Mouse (Mus musculus) heart, postnatal 0 days (tissue): ENCODE data around the gene Slc10a6. TPM values are rescaled to one million over a fixed set of nuclear protein-coding genes. Genes with fewer than 3 reads are reported as not detected.

ENCODE experiments used
- ATAC-seq: fragments of 200-750 bp; cut with Nextera tagmentation; 2 replicates; pipeline ENCODE4 v1.8.0; 2017; ENCODE audit warnings: low read depth, moderate number of reproducible peaks, moderate library complexity; ENCODE audit not compliant: insufficient read depth
- DNase-seq: peaks from one replicate; pipeline ENCODE4 v3.0.0-alpha.2; 2016; ENCODE audit warnings: low spot score
- H3K27ac ChIP-seq: fragments of 300-500 bp; sonication (generic); 2 replicates; pipeline ENCODE4 v1.5.1; 2014; ENCODE audit warnings: low read depth, mild to moderate bottlenecking
- H3K27me3 ChIP-seq: fragments of 300-500 bp; sonication (generic); 2 replicates; pipeline ENCODE4 v1.6.1; 2014; ENCODE audit warnings: low read length, mixed read lengths; ENCODE audit not compliant: control insufficient read depth, insufficient read depth
- H3K36me3 ChIP-seq: fragments of 300-500 bp; sonication (generic); replicated peaks from 2 replicates; pipeline ENCODE4 v1.6.1; 2014; ENCODE audit warnings: low read length, mixed read lengths; ENCODE audit not compliant: control insufficient read depth, insufficient read depth
- H3K4me1 ChIP-seq: fragments of 300-500 bp; sonication (generic); 2 replicates; pipeline ENCODE4 v1.6.1; 2014; ENCODE audit warnings: antibody characterized with exemption; ENCODE audit not compliant: control insufficient read depth, insufficient read depth
- H3K4me2 ChIP-seq: fragments of 300-500 bp; sonication (generic); 2 replicates; pipeline ENCODE4 v1.6.1; 2014; ENCODE audit warnings: low read depth, mild to moderate bottlenecking, low read length, moderate library complexity
- H3K4me3 ChIP-seq: fragments of 300-500 bp; sonication (generic); 2 replicates; pipeline ENCODE4 v1.5.1; 2014; ENCODE audit warnings: low read depth, low read length
- H3K9ac ChIP-seq: fragments of 300-500 bp; sonication (generic); replicated peaks from 2 replicates; pipeline ENCODE4 v1.6.1; 2014; ENCODE audit warnings: low read depth, low read length, mixed read lengths
- H3K9me3 ChIP-seq: fragments of 300-500 bp; sonication (generic); replicated peaks from 2 replicates; pipeline ENCODE4 v1.6.1; 2016; ENCODE audit warnings: low read length; ENCODE audit not compliant: control insufficient read depth
- CTCF ChIP-seq: IDR thresholded peaks from 2 replicates; pipeline ENCODE4 v1.5.1; 2016; ENCODE audit warnings: antibody characterized with exemption, control low read depth, low read depth
- EP300 ChIP-seq: IDR thresholded peaks from 2 replicates; pipeline ENCODE4 v1.6.1; 2016; ENCODE audit warnings: antibody characterized with exemption, low read depth
- WGBS: fragments of 180-500 bp; shearing (Covaris S2); extraction: QIAGEN DNeasy Blood & Tissue Kit; methylation state at CpG from one replicate; pipeline ENCODE4 v1.1.7; 2014; 5-methylcytosine and 5-hydroxymethylcytosine counted together
- polyA plus RNA-seq: library from polyadenylated mRNA; unstranded; fragments of >200 nt; fragmentation: Nextera tagmentation; extraction: Ambion mirVana; gene quantifications from 2 replicates; pipeline ENCODE4 v1.2.1, GENCODE M21; 2015
- total RNA-seq: library from RNA; depleted of rRNA; stranded (reverse); fragments of >200 nt; gene quantifications from 2 replicates; pipeline ENCODE4 v1.2.3, GENCODE M21; 2014; ENCODE audit warnings: low replicate concordance

Gene Slc10a6
- total and polyA plus RNA-seq, 2 experiments from 2014 or later = 1.7 to 9.6 TPM

GRCm38 (mm10) chr5:103610148-103610547 is 19.1 kb downstream of the Slc10a6 start:
- WGBS = 63% methylated on average over 5 of the region's 5 CpGs
- Histone ChIP-seq H3K27ac (no peak overlapping the region), H3K27me3 (no peaks in the 10 kb centered on the region), H3K4me2 (no peak overlapping the region), H3K36me3 (peaks cover 9% of the 10 kb centered on the region; the same call in 1 of the 2 replicates), H3K9me3 (no peaks in the 10 kb centered on the region), H3K4me3 (no peak overlapping the region), H3K4me1 (no peaks in the 10 kb centered on the region), H3K9ac (no peak overlapping the region)
- ATAC-seq (no peak), DNase-seq (no peak)
- TF ChIP-seq EP300 = no peak

- Histone ChIP-seq H3K36me3 (peaks cover 9% of the 10 kb centered on the region; the same call in 1 of the 2 replicates), H3K4me3 (no peak overlapping the region), H3K9me3 (no peaks in the 10 kb centered on the region), H3K27me3 (no peaks in the 10 kb centered on the region), H3K9ac (no peak overlapping the region), H3K4me2 (no peak overlapping the region), H3K27ac (no peak overlapping the region), H3K4me1 (no peaks in the 10 kb centered on the region)
- ATAC-seq (no peak), DNase-seq (no peak)
- TF ChIP-seq CTCF (no peak), EP300 (no peak)
- 85% methylated on average over 7 of the region's 7 CpGs for WGBS
These were observed 23.5 kb downstream of the Slc10a6 start for GRCm38 (mm10) chr5:103605707-103606106.

- H3K27me3 ChIP-seq = no peaks in the 10 kb centered on the region
- no peak for TF ChIP-seq CTCF
- TF ChIP-seq EP300 = no peak
- no peak overlapping the region for H3K4me2 ChIP-seq
- 69% methylated on average over 11 of the region's 11 CpGs for WGBS
- H3K36me3 ChIP-seq = peaks cover 9% of the 10 kb centered on the region; the same call in 1 of the 2 replicates
- no peak overlapping the region for H3K9ac ChIP-seq
- H3K9me3 ChIP-seq = no peaks in the 10 kb centered on the region
- no peak overlapping the region for H3K4me3 ChIP-seq
- DNase-seq (no peak), ATAC-seq (no peak)
- no peak overlapping the region for H3K27ac ChIP-seq
- H3K4me1 ChIP-seq = no peaks in the 10 kb centered on the region
These were observed 25.9 kb downstream of the Slc10a6 start for GRCm38 (mm10) chr5:103603115-103603893.

GRCm38 (mm10) chr5:103598881-103599280 is 30.3 kb downstream of the Slc10a6 start:
- Histone ChIP-seq H3K4me3 (no peak overlapping the region), H3K36me3 (no peaks in the 10 kb centered on the region), H3K9ac (no peak overlapping the region), H3K27me3 (no peaks in the 10 kb centered on the region), H3K9me3 (no peaks in the 10 kb centered on the region), H3K4me2 (no peak overlapping the region), H3K27ac (no peak overlapping the region), H3K4me1 (no peaks in the 10 kb centered on the region)
- 80% methylated on average over 5 of the region's 5 CpGs for WGBS
- DNase-seq (no peak), ATAC-seq (no peak)
- TF ChIP-seq EP300 = no peak
- TF ChIP-seq CTCF = no peak

GRCm38 (mm10) chr5:103598264-103598663 is 30.9 kb downstream of the Slc10a6 start:
- no peak overlapping the region for H3K27ac ChIP-seq
- 39% methylated on average over 9 of the region's 9 CpGs for WGBS

GRCm38 (mm10) chr5:103597604-103598003 is 31.6 kb downstream of the Slc10a6 start:
- H3K4me3 ChIP-seq = no peak overlapping the region
- no peak overlapping the region for H3K9ac ChIP-seq
- no peaks in the 10 kb centered on the region for H3K9me3 ChIP-seq
- ATAC-seq (no peak), DNase-seq (no peak)
- no peaks in the 10 kb centered on the region for H3K27me3 ChIP-seq
- WGBS = 54% methylated on average over 6 of the region's 6 CpGs
- TF ChIP-seq EP300 = no peak
- TF ChIP-seq CTCF = no peak
- H3K36me3 ChIP-seq = no peaks in the 10 kb centered on the region
- H3K4me1 ChIP-seq = no peaks in the 10 kb centered on the region
- no peak overlapping the region for H3K4me2 ChIP-seq
- no peak overlapping the region for H3K27ac ChIP-seq

More at GRCm38 (mm10) chr5:103598264-103598663, 30.9 kb downstream of the Slc10a6 start:
- Histone ChIP-seq H3K27me3 (no peaks in the 10 kb centered on the region), H3K9ac (no peak overlapping the region), H3K4me1 (no peaks in the 10 kb centered on the region), H3K36me3 (no peaks in the 10 kb centered on the region), H3K4me3 (no peak overlapping the region), H3K4me2 (no peak overlapping the region), H3K9me3 (no peaks in the 10 kb centered on the region)
- DNase-seq (no peak), ATAC-seq (no peak)
- no peak for TF ChIP-seq EP300
- TF ChIP-seq CTCF = no peak
